Mouse (Mus musculus): Measurements from ENCODE around the gene Heatr9. TPM values are rescaled to one million over a fixed set of nuclear protein-coding genes. Genes with fewer than 3 reads are reported as not detected.

Heatr9 gene
- total RNA-seq, 2 experiments from 2014 or later, result not detected

Other genes starting within 250 kb of the Heatr9 start
- gene Slfn14, start 235.4 kb downstream of the Heatr9 start, total RNA-seq (2021), result under 1 TPM; 0.11 TPM
- gene Ap2b1, start 223.2 kb downstream of the Heatr9 start, total RNA-seq (2021), result 10 to 100 TPM; 44.9 to 46.1 TPM
- 10 to 100 TPM in 1 of 2 experiments, 1 to 10 TPM in 1; 7.9 to 11.8 TPM for gene Pex12, start 219.6 kb downstream of the Heatr9 start, total RNA-seq (2021)
- 10 to 100 TPM; 45.8 to 69.1 TPM for gene Rasl10b, start 113.0 kb downstream of the Heatr9 start, total RNA-seq (2021)
- gene Gas2l2, start 92.7 kb downstream of the Heatr9 start, total RNA-seq (2021), result not detected
- not detected for gene 1700020L24Rik, start 84.5 kb downstream of the Heatr9 start, total RNA-seq (2021)
- gene Mmp28, start 59.1 kb downstream of the Heatr9 start, total RNA-seq (2021), result 1 to 10 TPM; 4.6 to 6.6 TPM
- 10 to 100 TPM; 35.2 to 40.8 TPM for gene Taf15, start 49.1 kb downstream of the Heatr9 start, total RNA-seq (2021)
- gene Ccl5, start 8.3 kb upstream of the Heatr9 start, total RNA-seq (2021), result under 1 TPM in 1 of 2 experiments, not detected in 1; 0.83 TPM
- 10 to 100 TPM in 1 of 2 experiments, 1 to 10 TPM in 1; 6.4 to 16.6 TPM for gene Ccl9, start 56.5 kb upstream of the Heatr9 start, total RNA-seq (2021)
- 10 to 100 TPM; 11.3 to 24.4 TPM for gene Ccl6, start 70.9 kb upstream of the Heatr9 start, total RNA-seq (2021)
- not detected for gene Rpl9-ps1, start 123.4 kb upstream of the Heatr9 start, total RNA-seq (2021)
- not detected for gene Ccl3, start 127.2 kb upstream of the Heatr9 start, total RNA-seq (2021)
- gene Ccl4, start 140.4 kb upstream of the Heatr9 start, total RNA-seq (2021), result not detected
- gene Wfdc17, start 181.8 kb upstream of the Heatr9 start, total RNA-seq (2021), result 1 to 10 TPM; 2.7 to 3.7 TPM
- not detected for gene Wfdc18, start 186.8 kb upstream of the Heatr9 start, total RNA-seq (2021)
- gene Wfdc21, start 224.8 kb upstream of the Heatr9 start, total RNA-seq (2021), result not detected
- 1 to 10 TPM; 5.6 to 6.6 TPM for gene Heatr6, start 231.5 kb upstream of the Heatr9 start, total RNA-seq (2021)

Measured in heart, postnatal 36 days (tissue).